Mouse (Mus musculus) urinary bladder, postnatal 10 days (tissue): ENCODE measurements around the gene Xndc1.

ENCODE experiments used
- DNase-seq: peaks from one replicate; pipeline ENCODE4 v3.0.0; 2022; ENCODE audit warnings: low spot score

The Xndc1 gene

DNA sequence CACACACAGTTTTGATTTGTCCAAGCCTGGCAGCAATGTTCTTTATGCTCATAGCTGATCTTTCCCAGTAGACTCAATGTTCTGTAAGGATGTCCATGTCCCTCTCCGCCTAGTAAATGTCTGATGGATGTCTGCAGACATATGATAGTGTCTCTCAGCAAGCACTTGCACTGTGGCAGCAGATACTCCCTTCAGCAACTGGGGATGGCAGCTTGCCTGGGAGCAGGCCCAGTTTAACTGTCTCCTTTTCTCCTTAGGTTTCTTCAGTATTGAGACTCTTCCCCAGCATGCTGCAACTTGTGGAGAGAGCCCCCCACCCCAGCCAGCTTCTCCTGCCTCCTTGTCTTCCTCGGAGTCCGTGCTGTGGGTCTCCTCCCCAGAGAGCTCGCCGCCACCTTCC lies 16.5 kb downstream of the Xndc1 start:
- DNase-seq = no peak

- no peak for DNase-seq
Measured at GRCm38 (mm10) chr7:102082816-102083215, 17.5 kb downstream of the Xndc1 start, which contains the start of gene Trpc2. TSS of gene Trpc2 (plus strand) at chr7:102083116.

DNA sequence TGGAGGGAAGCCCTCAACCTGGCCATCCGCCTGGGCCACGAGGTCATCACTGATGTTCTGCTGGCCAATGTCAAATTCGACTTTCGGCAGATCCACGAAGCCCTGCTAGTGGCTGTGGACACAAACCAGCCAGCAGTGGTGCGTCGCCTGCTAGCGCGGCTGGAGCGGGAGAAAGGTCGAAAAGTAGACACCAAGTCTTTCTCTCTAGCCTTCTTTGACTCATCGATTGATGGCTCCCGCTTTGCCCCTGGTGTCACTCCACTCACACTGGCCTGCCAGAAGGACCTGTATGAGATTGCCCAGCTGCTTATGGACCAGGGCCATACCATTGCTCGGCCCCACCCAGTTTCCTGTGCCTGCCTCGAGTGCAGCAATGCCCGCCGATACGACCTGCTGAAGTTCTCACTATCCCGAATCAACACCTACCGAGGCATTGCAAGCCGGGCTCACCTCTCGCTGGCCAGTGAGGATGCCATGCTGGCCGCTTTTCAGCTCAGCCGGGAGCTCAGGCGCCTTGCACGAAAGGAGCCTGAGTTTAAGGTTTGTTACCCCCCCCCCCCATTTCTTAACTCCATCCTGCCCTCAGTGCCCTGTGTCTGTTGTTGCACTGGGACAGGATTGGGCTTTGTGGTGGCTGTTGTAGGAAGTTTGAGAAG lies 18.9 kb downstream of the Xndc1 start:
- DNase-seq = no peak

DNA sequence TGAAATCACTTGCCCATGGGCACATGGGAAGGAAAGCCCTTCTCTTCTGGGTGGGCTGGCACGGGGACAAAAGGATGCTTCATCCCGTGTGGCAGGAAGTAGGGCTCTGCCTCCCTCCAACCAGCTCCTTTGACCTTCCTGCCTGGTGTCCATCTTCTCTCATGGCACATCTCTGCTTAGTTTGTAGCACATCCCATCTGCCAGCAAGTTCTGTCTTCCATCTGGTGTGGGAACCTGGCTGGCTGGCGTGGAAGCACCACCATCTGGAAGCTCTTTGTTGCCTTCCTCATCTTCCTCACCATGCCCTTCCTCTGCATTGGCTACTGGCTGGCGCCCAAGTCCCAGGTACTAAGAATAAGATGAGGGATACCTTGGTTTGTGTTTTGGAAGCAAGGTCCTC lies 22.0 kb downstream of the Xndc1 start:
- DNase-seq = no peak

- no peak for DNase-seq
Measured at GRCm38 (mm10) chr7:102099760-102100661, 34.7 kb downstream of the Xndc1 start.

DNA sequence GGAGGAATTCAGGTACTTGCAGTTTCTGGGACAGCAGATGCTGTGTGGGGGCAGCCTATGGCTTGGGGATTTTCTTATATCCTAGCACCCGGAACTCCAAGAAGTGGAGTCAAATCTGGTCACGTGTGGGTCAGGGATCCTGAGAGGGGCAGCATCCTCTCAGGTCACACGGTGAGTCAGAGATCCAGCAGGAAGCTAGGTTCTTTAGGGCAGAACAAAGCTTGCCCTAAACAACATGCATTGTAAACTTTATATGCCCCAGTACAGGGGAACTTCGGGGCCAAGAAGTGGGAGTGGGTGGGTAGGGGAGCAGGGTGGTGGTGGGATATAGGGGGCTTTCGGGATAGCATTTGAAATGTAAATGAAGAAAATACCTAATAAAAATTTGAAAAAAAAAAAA lies 35.6 kb downstream of the Xndc1 start:
- DNase-seq = no peak

DNA sequence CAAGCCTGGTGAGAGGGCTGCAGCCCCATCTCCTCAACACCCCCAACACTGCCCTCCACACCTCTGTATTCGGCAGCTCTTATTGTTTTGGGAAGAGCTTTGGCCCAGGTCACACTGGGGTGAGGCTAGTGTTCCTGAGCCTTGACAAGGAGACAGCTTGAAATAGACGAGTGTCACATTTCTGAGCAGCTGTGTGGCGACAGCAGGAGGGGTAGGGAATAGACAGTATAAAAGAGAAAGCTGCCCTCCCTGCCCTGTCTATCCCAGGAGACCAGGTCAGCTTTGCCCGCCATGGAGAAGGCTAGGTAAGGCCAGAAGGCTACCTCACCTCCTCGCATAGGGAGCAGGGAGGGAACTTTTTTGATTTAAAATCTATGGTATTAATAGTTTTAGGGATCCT lies 36.2 kb downstream of the Xndc1 start, which contains the start of gene Art1:
Art1 (plus strand) TSS at position 257 of the 400 bp plus-strand sequence.
- DNase-seq = no peak

GRCm38 (mm10) chr7:102102241-102102640 lies 36.9 kb downstream of the Xndc1 start:
- DNase-seq = no peak

DNA sequence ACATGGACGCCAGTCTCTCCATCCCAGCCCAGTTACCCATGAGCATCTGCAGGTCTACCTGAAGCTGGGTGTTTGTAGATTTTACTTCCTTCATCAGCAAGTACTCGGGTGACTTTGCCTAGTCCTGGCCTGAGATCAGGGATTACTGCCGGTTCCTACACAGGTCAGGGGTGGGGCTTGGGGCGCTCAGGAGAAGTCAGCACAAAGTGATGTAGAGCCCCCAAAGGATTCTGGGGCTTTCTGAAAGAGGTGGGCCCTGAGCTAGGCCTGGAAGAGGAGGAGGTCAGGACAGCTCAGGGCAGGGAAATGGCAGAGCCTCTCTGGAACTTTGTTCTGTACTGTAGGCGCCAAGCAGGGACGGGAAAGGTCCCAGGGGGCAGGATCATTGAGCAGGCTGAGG lies 37.4 kb downstream of the Xndc1 start:
- no peak for DNase-seq

- no peak for DNase-seq
Measured at GRCm38 (mm10) chr7:102103555-102103954, 38.2 kb downstream of the Xndc1 start.

GRCm38 (mm10) chr7:102104126-102104525 lies 38.8 kb downstream of the Xndc1 start:
- DNase-seq = no peak

- no peak for DNase-seq
Measured at GRCm38 (mm10) chr7:102106700-102107141, 41.4 kb downstream of the Xndc1 start.

GRCm38 (mm10) chr7:102108206-102108605 lies 42.9 kb downstream of the Xndc1 start:
- DNase-seq = no peak

GRCm38 (mm10) chr7:102109171-102109570 lies 43.9 kb downstream of the Xndc1 start, which contains the start of gene Art5:
TSS of gene Art5 (minus strand) at chr7:102109489.
- DNase-seq = no peak

DNA sequence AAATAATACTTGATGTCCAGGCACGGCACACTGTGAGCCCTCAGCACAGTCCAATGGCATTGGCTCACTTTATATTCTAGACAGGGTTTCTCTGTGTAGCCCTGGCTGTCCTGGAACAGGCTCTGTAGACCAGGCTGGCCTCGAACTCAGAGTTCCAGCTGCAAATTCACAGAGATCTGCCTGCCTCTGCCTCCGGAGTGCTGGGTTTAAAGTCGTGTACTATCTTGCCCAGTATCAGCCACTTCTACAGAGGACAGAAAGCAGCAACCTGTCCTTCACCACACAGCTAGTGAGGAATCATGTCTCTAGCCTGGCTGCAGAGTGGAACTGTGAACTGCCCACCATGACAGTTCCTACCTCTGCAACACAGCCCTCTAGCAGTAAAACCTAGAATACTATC lies 44.4 kb downstream of the Xndc1 start:
- no peak for DNase-seq

GRCm38 (mm10) chr7:102113151-102113729 lies 47.9 kb downstream of the Xndc1 start:
- no peak for DNase-seq

DNA sequence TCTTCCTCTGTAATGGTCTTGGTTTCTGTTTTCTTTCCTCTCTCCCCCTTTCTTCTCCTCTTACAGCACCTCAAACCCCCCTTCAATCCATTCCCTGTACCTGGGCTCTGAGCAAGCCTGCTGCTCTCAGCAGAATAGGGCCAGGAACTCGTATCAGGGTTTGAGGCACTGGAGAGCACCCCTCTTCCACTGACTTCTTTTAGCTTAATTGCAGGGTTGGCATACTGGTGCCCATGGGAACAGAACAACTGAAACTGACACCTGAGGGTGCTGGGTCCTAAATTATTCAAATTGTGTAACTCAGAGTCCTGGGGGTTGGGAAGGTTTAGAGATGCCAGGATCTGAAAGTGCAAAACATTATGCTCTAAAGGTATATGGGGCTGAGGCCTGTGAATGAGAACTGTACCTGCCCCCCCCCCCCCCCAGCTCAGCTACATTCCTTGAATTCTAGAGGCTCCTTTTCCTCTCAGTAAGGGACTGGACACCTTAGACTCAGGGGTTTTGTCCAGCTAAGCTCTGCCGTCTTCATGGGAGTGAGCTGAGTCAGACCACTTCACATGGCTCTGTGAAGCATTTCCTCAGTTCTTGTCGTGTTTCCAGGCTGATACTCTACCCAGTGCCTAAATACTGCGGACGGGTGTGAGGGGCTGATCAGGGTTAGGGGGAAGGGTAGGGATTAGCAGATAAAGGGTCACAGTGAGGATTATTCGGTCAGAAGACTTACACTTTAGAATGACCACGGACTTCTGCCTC lies 51.4 kb downstream of the Xndc1 start, which contains the start of gene Chrna10:
Chrna10 (minus strand) TSS at position 250 of the 753 bp plus-strand sequence.
- no peak for DNase-seq

DNA sequence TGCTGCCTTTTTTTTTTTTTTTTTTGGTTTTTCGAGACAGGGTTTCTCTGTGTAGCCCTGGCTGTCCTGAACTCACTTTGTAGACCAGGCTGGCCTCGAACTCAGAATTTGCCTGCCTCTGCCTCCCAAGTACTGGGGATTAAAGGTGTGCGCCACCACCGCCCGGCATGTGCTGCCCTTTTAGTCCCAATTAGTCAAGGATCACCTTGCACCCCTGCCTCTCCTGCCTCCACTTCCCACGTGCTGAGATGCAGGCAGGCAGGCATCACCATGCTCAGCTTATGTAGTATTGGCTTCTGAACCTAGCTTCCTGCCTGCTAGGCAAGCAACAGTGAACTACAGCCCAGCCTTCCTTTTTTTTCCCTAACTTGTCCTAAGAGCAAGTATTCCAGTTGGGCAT lies 52.1 kb downstream of the Xndc1 start:
- no peak for DNase-seq

DNA sequence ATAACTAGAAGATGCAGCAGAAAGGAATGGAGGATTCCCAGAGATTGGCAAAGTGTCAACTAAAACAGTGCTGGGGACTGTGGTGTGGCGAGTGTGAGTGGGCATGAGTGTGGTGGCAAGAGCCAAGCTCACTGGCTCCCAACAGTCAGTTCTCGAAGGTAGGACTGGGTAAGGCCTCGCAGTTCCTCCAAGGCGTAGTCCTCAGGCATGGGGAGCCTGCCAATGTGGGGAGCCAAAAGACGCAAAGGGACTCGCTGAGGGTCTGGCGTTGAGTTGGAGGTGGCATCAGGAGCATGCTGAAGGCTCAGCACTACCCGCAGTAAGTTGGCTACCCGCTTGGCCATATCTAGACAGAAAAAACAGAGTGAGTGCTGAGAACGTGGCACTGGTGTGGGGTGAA lies 55.0 kb downstream of the Xndc1 start:
- DNase-seq = no peak

- no peak for DNase-seq
Measured at GRCm38 (mm10) chr7:102132395-102132794, 67.1 kb downstream of the Xndc1 start.
